Mouse (Mus musculus) lung, embryonic 16.5 days (tissue): ENCODE data around the gene Cdk16. TPM values are rescaled to one million over a fixed set of nuclear protein-coding genes. Genes with fewer than 3 reads are reported as not detected.

ENCODE experiments used
- ATAC-seq: fragments of 200-750 bp; cut with Nextera tagmentation; 2 replicates; pipeline ENCODE4 v1.8.0; 2017; ENCODE audit warnings: low read depth, mild to moderate bottlenecking, moderate library complexity
- H3K27ac ChIP-seq: fragments of 300-500 bp; sonication (generic); 2 replicates; pipeline ENCODE4 v1.5.1; 2014; ENCODE audit warnings: mild to moderate bottlenecking, control low read depth, low read length
- H3K27me3 ChIP-seq: fragments of 300-500 bp; sonication (generic); 2 replicates; pipeline ENCODE4 v1.6.1; 2014; ENCODE audit warnings: low read depth, low read length, mixed read lengths; ENCODE audit not compliant: control insufficient read depth, insufficient read depth
- H3K36me3 ChIP-seq: fragments of 300-500 bp; sonication (generic); 2 replicates; pipeline ENCODE4 v1.6.1; 2014; ENCODE audit warnings: low read length; ENCODE audit not compliant: control insufficient read depth, insufficient read depth
- H3K4me1 ChIP-seq: fragments of 300-500 bp; sonication (generic); replicated peaks from 2 replicates; pipeline ENCODE4 v1.6.1; 2014; ENCODE audit warnings: low read length, mixed read lengths; ENCODE audit not compliant: control insufficient read depth, insufficient read depth
- H3K4me2 ChIP-seq: fragments of 300-500 bp; sonication (generic); 2 replicates; pipeline ENCODE4 v1.6.1; 2014; ENCODE audit warnings: low read depth, low read length, control low read depth
- H3K4me3 ChIP-seq: fragments of 300-500 bp; sonication (generic); 2 replicates; pipeline ENCODE4 v1.5.1; 2014; ENCODE audit warnings: mild to moderate bottlenecking, low read length, control low read depth
- H3K9ac ChIP-seq: fragments of 300-500 bp; sonication (generic); 2 replicates; pipeline ENCODE4 v1.6.1; 2014; ENCODE audit warnings: low read length, control low read depth
- H3K9me3 ChIP-seq: fragments of 300-500 bp; sonication (generic); 2 replicates; pipeline ENCODE4 v1.6.1; 2016; ENCODE audit warnings: low read length; ENCODE audit not compliant: control insufficient read depth
- WGBS: fragments of 180-500 bp; shearing (Covaris S2); extraction: QIAGEN DNeasy Blood & Tissue Kit; methylation state at CpG from one replicate; pipeline ENCODE4 v1.1.7; 2014; 5-methylcytosine and 5-hydroxymethylcytosine counted together
- polyA plus RNA-seq: library from polyadenylated mRNA; unstranded; fragments of >200 nt; fragmentation: Nextera tagmentation; extraction: Ambion mirVana; gene quantifications from 2 replicates; pipeline ENCODE4 v1.2.1, GENCODE M21; 2015

Gene Cdk16
- polyA plus RNA-seq: 95.4 and 101 TPM in 2 replicates

GRCm38 (mm10) chrX:20687519-20688067 lies at the start of gene Cdk16:
Gene Cdk16 (plus strand): TSS chrX:20687954.
- peak within 1 kb of the TSS; percentile 97 for H3K27ac ChIP-seq
- H3K4me2 ChIP-seq: peak within 1 kb of the TSS; percentile 73
- H3K36me3 ChIP-seq: peaks cover 3% of the 10 kb centered on the region; the same call in 1 of the 2 replicates
- peaks cover 6% of the 10 kb centered on the region for H3K4me1 ChIP-seq
- peak; percentile 96 for ATAC-seq
- peak within 1 kb of the TSS; percentile 88 for H3K9ac ChIP-seq
- no peaks in the 10 kb centered on the region for H3K9me3 ChIP-seq
- peak within 1 kb of the TSS; percentile 73 for H3K4me3 ChIP-seq
- no peaks in the 10 kb centered on the region for H3K27me3 ChIP-seq
- 17% methylated on average over 16 of the region's 16 CpGs for WGBS

- no peak overlapping the region for H3K4me2 ChIP-seq
Measured at GRCm38 (mm10) chrX:20638141-20638540, 49.6 kb upstream of the Cdk16 start.

GRCm38 (mm10) chrX:20644780-20645179 lies 43.0 kb upstream of the Cdk16 start:
- Histone ChIP-seq H3K27me3 (no peaks in the 10 kb centered on the region), H3K4me2 (no peak overlapping the region), H3K9ac (no peak overlapping the region), H3K27ac (no peak overlapping the region), H3K4me1 (no peaks in the 10 kb centered on the region), H3K36me3 (peaks cover 19% of the 10 kb centered on the region), H3K4me3 (no peak overlapping the region), H3K9me3 (no peaks in the 10 kb centered on the region)
- whole genome bisulfite sequencing: 81% methylated on average over 5 of the region's 5 CpGs
- no peak for ATAC-seq

More at GRCm38 (mm10) chrX:20638141-20638540, 49.6 kb upstream of the Cdk16 start:
- H3K36me3 ChIP-seq: peaks cover 5% of the 10 kb centered on the region; the same call in 1 of the 2 replicates
- H3K4me3 ChIP-seq: no peak overlapping the region
- no peak overlapping the region for H3K9ac ChIP-seq
- ATAC-seq: no peak
- no peaks in the 10 kb centered on the region for H3K4me1 ChIP-seq
- H3K9me3 ChIP-seq: no peaks in the 10 kb centered on the region
- WGBS: 94% methylated on average over 2 of the region's 2 CpGs
- no peaks in the 10 kb centered on the region for H3K27me3 ChIP-seq
- H3K27ac ChIP-seq: no peak overlapping the region

GRCm38 (mm10) chrX:20657593-20657992 lies 30.2 kb upstream of the Cdk16 start:
- no peaks in the 10 kb centered on the region for H3K9me3 ChIP-seq
- H3K4me1 ChIP-seq: no peaks in the 10 kb centered on the region
- H3K9ac ChIP-seq: no peak overlapping the region
- no peak overlapping the region for H3K27ac ChIP-seq
- no peak for ATAC-seq
- H3K27me3 ChIP-seq: no peaks in the 10 kb centered on the region
- no peaks in the 10 kb centered on the region for H3K36me3 ChIP-seq
- 22% methylated on average over 5 of the region's 5 CpGs for WGBS
- H3K4me2 ChIP-seq: peak overlapping the region; percentile 71
- peak overlapping the region; percentile 58 for H3K4me3 ChIP-seq

- Histone ChIP-seq H3K27me3 (no peaks in the 10 kb centered on the region), H3K27ac (peak within 1 kb of the TSS; percentile 44; the same call in 1 of the 2 replicates), H3K9ac (peak within 1 kb of the TSS; percentile 71), H3K36me3 (no peaks in the 10 kb centered on the region), H3K4me3 (peak within 1 kb of the TSS; percentile 58), H3K4me1 (no peaks in the 10 kb centered on the region), H3K4me2 (peak within 1 kb of the TSS; percentile 71), H3K9me3 (no peaks in the 10 kb centered on the region)
- ATAC-seq: peak; percentile 93
- WGBS: 15% methylated on average over 27 of the region's 27 CpGs
Measured at GRCm38 (mm10) chrX:20658026-20658652, 29.6 kb upstream of the Cdk16 start, which contains the start of gene Uba1. Gene Uba1 (plus strand): TSS chrX:20658326.

GRCm38 (mm10) chrX:20658891-20659406 lies 28.8 kb upstream of the Cdk16 start:
- Histone ChIP-seq H3K9me3 (no peaks in the 10 kb centered on the region), H3K27me3 (no peaks in the 10 kb centered on the region), H3K27ac (no peak overlapping the region; the same call in 1 of the 2 replicates), H3K9ac (peak overlapping the region; percentile 71), H3K36me3 (no peaks in the 10 kb centered on the region), H3K4me3 (peak overlapping the region; percentile 58), H3K4me2 (peak overlapping the region; percentile 71), H3K4me1 (no peaks in the 10 kb centered on the region; the same call in 1 of the 2 replicates)
- 12% methylated on average over 24 of the region's 24 CpGs for WGBS
- no peak; the same call in 1 of the 2 replicates for ATAC-seq

GRCm38 (mm10) chrX:20662317-20662715 lies 25.4 kb upstream of the Cdk16 start:
- 25% methylated on average over 5 of the region's 5 CpGs for WGBS

GRCm38 (mm10) chrX:20662716-20663443 lies 24.9 kb upstream of the Cdk16 start:
- Histone ChIP-seq H3K4me3 (peak overlapping the region; percentile 68), H3K4me1 (no peaks in the 10 kb centered on the region; the same call in 1 of the 2 replicates), H3K36me3 (peaks cover 2% of the 10 kb centered on the region; the same call in 1 of the 2 replicates), H3K27ac (peak overlapping the region; percentile 61), H3K9ac (peak overlapping the region; percentile 82), H3K9me3 (no peaks in the 10 kb centered on the region), H3K4me2 (peak overlapping the region; percentile 61), H3K27me3 (no peaks in the 10 kb centered on the region)
- WGBS: 11% methylated on average over 28 of the region's 28 CpGs
- peak; percentile 87 for ATAC-seq

More at GRCm38 (mm10) chrX:20662317-20662715, 25.4 kb upstream of the Cdk16 start:
- Histone ChIP-seq H3K9ac (no peak overlapping the region), H3K4me3 (no peak overlapping the region), H3K9me3 (no peaks in the 10 kb centered on the region), H3K27ac (no peak overlapping the region), H3K36me3 (peaks cover 2% of the 10 kb centered on the region; the same call in 1 of the 2 replicates), H3K27me3 (no peaks in the 10 kb centered on the region), H3K4me1 (no peaks in the 10 kb centered on the region; the same call in 1 of the 2 replicates), H3K4me2 (no peak overlapping the region)
- ATAC-seq: no peak

- Histone ChIP-seq H3K9me3 (no peaks in the 10 kb centered on the region), H3K4me2 (peak overlapping the region; percentile 61), H3K4me1 (no peaks in the 10 kb centered on the region; the same call in 1 of the 2 replicates), H3K9ac (peak overlapping the region; percentile 82), H3K27me3 (no peaks in the 10 kb centered on the region), H3K27ac (peak overlapping the region; percentile 61), H3K4me3 (peak overlapping the region; percentile 68), H3K36me3 (peaks cover 2% of the 10 kb centered on the region; the same call in 1 of the 2 replicates)
- 17% methylated on average over 9 of the region's 9 CpGs for WGBS
- ATAC-seq: peak; percentile 6
Measured at GRCm38 (mm10) chrX:20663444-20663790, 24.3 kb upstream of the Cdk16 start.
